Mouse (Mus musculus): ENCODE data around the gene Ptprd.

Gene Ptprd

DNA sequence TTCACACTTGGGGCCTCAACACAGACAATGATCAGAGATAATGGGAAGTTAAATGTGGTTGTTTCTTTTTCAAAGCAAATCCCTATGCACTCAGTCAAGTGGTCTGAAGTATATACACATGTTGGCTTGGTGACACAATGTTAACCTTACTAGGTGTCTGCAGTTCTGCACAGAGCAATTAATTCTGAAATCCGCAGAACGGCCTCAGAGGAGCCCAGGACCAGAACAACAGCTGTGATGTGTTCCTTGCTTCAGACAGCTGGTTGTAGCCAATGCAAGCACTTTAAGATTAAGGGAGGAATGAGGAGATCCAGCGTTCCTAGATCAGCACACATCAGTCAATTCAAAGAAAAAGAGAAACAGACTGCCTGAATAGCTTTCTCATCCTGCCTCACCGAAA, 1891.9 kb downstream of the Ptprd start:
- no peak for DNase-seq (ENCODE audit: low spot score in 2 of 2)

DNA sequence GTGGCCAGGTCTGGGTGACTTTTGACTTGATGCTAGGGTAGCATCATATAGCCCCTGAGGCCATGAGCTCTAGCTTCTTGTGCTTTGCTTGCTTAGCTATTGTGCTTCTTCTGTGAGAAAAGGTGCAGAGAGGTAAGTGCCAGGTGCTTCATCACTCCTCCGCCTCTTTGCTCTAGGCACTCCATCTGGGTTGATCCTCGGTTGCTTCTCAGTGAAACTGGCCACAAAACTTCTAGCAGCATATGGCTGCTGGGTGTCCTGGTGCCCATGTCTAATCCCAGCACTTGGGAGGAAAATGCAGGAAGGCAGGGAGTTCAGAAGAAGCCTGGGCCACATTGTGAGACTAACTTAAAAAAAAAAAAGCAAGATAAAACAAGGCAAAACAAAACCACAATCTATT, 1895.8 kb downstream of the Ptprd start:
- DNase-seq (ENCODE audit: low spot score in 2 of 2) = no peak

DNA sequence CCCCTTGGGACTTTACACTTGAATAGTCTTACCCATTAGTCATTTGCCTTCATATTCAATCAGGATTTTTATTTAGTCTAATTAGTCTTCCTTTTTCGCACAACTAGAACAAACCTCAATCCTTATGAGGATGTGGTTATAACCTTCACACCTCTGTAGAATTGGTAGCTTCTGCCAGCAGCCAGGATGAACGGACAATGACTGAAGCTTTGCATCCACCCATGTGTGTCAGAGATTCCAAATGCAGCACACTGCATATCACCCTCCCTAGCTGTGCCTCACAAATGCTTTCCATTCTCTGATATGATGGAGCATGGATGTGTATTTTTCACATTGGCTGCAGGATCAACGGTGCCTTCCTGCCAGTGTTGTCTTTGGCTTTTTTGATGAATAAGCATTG, 1898.0 kb downstream of the Ptprd start:
- no peak for DNase-seq (ENCODE audit: low spot score in 2 of 2)

DNA sequence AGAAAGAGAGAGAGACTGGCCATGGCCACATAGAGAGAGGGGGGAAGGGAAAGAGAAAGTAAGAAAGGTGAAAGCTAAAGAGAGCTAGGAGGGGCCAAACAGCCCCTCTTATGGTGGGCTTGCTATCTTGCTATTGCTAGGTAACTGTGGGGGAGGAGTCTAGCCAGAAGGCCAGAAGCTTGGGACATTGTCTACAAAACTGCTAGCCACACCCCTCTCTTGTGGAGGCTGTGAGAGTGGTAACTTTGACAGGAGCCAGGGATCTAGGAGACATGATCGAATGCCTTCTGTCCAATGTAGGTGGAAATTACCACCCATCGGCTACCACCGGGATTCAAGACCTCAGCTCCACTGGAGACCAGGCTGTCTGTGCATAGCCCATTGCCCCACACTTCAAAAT, 1899.2 kb downstream of the Ptprd start:
- no peak for DNase-seq (ENCODE audit: low spot score in 2 of 2)

DNA sequence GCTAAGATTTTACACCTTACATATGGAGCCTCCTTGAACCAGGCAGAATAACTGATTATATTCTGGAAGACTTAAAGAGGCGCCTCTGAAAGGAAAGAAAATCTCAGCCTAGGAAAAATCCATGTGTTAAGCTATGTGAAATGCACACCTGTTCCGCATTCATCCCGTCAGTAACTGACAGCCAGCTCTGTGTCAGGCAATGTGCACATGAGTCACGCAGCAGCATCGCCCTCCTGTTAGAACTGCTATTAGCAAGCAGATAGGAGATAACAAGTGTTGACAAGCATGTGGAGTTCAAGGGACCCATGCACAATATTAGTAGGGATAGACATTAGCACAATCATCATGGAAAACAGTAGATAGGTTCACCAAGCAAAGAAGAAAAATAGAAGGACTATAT, 1905.8 kb downstream of the Ptprd start:
- no peak for DNase-seq (ENCODE audit: low spot score in 2 of 2)

DNA sequence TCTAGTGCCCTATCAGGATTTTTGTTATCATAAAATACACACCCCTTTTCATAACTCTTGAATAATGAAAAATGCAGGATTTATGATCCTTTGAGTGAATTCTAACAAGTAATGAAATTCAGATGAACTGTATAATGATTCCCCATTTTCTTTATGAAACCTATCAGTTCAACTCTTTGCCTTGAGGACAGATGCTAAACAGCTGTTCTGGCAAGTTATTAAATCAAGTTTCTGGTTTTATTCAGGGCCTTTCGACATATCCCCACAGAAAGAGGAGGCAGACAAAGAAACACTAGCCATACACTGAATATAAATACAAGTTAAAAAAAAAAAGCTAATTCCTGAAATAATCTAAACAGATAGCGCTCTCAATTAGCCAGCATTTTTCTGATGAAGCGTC, 1914.4 kb downstream of the Ptprd start:
- no peak for DNase-seq (ENCODE audit: low spot score in 2 of 2)

DNA sequence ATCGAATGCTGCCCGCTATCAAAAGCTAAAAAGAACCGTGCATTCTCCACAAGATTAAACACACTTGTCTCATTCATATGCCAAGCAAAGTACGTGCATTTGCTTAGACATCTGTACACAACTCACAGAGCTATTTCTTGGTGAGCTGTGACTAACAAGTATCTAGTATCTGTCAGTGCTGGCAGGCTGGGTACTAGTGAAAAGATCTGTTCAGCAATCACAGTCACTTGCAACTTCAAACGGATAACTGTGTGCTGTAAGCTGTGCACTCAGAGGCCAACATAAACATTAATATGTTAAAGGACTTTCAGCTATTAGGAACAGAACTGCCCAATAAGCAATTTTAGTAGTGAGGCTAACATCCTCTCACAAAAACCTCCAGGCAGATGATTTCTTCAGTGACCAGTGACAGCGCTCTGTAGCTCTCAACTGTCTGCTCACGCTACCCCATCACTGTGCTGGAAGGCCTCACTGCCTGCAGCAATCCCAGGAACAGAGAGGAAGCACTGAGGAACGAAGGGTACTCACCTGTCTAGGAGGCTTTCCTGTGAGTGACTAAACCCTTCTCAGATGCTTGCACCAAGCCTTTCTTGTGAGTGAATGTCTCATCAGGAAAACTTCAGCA, 1918.9 kb downstream of the Ptprd start:
- DNase-seq (ENCODE audit: low spot score in 2 of 2) = no peak

DNA sequence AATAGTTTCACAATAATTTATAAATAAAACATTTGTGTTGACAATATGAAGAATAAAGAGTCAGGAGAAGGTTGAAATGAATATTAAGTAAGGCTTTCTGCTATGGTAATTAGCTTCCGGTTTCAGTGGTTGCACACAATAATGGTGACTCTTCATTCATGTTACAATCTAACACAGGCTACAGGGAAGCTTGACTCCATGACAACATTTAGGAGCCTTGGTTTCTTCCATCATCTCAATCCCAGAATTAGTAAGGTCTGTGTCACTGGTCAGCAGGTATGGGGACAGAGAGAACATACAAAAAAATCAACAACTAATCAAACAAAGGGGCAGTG, 1921.3 kb downstream of the Ptprd start:
- no peak for DNase-seq (ENCODE audit: low spot score in 2 of 2)

DNA sequence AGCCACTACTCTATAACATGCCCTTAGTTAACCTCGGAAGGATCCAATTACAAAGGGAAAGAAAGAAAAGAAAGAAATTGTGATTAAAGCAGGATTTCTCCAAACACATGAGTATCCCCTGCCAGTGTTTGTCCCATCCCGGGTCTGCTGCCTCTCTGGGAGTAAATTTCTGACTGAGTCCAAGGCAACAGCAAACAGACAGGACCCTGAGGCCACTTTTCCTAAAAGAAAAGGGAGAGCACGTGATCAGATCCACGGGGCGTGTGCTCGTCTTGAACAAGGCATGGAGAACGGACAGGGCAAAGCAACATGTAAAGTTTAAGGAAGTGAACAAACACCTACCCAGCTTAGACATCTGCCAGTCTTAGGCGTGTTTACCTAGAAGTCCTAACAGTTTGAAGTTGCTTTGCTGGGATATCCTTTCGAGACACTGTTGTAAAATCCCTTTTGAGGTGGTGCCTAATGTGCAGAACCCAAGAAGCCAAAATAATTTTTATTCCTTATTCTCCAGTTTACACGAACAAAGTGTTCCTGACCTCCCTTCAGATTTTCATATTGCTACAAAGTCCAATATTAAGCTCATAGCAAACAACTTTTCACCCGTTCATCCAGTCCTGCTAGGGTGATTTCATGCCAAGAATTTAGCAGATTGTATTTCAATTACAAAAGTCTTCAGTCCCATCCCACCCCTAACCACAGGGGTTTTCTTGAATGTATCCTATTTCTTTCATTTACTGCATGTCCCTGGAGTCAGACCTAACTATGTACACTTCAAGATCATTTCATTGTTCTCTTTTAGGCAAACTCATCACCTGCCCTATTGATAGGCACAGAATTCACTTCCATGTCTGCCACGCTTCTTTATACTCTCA, 1921.9 kb downstream of the Ptprd start:
- no peak for DNase-seq (ENCODE audit: low spot score in 2 of 2)

DNA sequence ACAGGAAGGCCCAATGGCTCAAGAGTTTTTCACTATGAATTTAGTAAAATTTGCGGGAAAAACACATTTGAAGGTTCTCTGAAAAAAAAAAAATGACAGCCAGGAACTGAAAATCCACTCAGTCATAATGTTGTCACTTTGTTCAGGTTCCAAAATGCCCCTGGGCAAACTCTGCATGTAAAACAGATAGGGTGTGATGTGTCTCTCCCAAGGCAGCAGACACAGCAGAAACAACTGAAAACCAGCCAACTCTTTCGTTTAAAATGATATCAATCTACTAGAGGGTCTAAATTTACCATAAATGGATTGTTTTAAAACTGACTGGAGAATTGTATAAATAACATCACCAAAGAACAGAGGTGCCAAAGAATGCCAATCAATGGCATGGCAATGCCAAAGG, 1925.7 kb downstream of the Ptprd start:
- DNase-seq (ENCODE audit: low spot score in 2 of 2) = no peak

DNA sequence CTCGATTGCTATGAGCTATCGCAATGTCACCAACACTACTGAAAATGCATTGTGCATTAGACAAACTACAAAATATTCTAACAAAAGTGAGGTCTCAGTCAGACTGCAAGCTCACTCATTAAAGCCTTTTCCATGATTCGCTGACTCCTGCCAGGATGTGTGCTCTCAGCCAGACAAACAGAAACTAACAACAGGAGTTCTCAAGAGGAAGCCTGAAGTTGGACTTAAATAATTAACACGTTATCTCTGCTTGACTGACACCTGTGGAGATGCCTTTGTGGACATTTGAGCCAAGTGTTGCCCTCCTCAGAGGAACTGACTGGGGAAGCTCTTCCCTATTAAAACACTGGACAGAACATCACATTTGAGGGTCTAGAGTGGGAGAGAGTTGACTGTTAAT, 1928.9 kb downstream of the Ptprd start:
- no peak for DNase-seq (ENCODE audit: low spot score in 2 of 2)

DNA sequence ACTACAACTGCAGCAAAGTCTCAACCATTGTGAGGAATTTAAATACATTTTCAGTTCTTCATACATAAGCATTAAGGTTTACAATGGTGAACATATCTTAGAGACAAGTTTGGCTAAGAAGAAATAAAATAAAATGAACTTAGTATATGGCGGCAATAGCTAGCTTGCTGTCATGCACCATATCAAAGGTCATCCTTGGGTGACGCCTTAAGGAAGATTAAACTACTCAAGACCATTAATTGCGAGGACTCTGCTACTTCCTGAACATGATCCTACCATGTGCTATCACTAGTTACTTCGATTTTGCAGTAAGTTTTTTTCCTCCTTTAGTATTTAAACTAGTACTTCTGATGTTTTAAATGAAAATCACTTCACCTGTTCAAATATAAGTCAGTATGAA, 1949.0 kb downstream of the Ptprd start:
- no peak for DNase-seq (ENCODE audit: low spot score in 2 of 2)

DNA sequence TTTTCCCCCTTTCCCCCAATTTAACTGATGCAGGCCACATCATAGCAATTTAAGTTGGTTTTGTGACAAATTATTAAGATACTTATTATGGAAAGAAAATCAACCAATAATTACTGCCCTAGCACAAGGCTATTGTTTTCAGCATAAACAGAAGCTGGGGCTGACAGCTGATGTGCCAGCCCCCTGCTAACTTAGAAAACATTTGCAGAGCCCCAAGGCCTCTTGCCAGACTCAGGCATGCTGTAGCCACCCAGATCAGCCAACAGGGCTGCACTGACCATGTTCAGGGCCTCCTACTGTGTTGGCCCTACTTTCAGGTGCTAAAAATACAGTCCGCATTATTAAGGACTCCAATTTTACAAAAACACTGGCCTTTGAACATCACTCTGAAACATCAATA, 1951.1 kb downstream of the Ptprd start:
- no peak for DNase-seq (ENCODE audit: low spot score in 2 of 2)

DNA sequence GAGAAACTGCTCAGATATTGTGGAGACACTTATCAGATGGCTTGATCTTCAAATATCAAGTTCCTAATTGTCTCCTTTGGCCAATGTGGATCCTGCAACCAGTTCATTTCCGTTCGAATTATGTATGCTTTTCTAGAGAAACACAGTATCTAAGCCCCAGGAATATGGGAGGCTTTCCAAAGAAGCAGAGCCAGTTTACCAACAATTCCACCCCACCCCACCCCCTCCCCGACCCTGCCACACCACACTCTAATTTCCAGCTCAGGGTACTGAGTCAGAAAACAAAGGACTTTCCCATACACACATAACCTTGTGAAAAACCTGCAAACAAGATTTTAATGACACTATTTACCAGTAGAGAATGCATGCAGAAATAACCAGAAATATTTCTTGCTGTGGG, 1951.5 kb downstream of the Ptprd start:
- no peak for DNase-seq (ENCODE audit: low spot score in 2 of 2)

DNA sequence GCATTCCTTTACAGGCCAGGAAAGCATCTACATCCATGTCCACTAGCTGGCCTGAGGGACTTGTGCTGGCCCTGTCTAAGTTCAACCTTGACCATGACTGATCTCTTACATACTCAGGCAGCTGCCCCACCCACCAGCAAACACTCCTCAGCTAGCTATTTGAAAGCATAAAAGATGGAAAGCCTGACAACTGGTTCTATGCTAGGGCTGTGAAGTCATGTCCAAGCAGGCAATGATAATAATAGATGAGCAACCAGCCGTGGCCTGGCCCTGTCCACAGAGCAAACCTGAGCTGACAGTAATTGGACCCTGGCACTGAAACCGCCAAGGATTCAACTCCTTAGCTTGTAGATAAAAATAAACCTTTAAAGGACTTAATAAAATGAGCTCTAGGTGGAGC, 1952.1 kb downstream of the Ptprd start:
- DNase-seq (ENCODE audit: low spot score in 2 of 2) = no peak

DNA sequence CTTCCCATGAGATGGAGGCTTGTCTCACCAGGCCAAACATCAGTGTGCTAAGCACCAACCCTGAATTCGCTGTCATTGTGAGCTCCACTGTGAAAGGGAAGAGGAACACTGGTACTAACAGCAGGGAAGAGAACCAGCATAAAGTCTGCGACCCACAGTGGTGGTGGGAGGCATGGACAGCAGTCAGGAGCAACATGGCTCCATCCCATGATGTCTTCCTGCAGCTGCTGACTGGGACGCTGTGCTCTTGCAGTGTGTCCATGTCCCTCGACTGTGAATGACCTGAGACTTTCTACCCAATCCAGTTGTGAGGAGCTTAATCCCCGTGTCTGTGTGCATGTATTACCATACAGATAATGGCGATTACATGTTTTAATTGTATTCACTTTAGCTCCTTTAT, 1967.4 kb downstream of the Ptprd start:
- no peak for DNase-seq (ENCODE audit: low spot score in 2 of 2)

DNA sequence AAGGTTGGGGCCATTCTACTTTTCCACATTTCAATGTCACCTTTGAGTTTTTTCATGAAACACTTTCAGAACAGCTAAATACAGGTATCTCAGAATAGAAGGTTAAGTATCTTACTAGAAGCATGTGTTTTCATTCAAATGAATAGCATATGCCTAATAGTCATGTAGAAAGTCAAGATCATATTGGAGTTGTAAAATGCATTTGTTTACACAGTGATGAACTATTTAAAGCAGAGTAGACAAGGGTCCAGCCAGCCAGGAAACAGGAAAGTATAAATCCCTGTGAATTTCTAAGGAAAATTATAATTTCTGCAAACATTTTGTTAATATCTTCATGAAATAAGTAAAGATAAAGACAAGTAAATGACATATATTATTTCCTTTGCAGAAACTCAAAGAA, 1970.2 kb downstream of the Ptprd start:
- DNase-seq (ENCODE audit: low spot score in 2 of 2) = no peak

DNA sequence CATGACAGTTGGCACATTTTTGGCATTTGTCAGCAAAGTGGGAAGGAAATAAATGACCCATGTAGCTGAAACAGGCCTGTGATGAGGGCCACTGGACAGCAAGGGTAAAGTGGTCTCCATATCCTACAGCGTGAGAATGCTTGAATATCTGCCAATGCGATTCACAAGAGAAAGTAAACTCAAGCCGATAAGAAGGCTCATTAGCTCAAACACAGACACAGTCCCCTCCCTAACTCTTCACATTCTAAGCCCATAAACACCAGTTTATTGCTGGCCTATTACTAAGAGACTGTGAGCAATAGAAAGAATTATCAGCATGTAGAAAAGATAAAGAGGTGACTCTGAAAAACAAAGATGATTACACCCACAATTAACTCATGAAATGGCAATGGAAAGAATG, 1970.6 kb downstream of the Ptprd start:
- no peak for DNase-seq (ENCODE audit: low spot score in 2 of 2)

DNA sequence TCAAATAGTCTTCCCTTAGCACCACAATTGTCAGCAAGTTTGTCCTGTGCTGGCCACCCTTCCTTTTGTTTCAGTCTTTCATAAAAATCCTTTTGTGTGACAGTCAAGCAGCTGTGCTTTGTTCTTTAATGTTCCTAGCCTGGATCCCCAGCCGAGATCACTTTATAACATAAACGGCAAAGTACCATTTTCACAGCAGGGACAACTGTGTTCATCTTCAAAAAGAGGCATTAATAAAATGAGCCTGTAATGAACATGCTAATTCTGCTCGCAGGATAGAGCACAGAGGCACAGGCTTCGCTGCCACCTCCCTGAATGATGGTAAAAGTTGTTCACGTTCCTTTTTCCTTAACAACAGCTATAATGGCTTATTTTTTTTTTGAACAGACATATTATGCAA, 1972.7 kb downstream of the Ptprd start:
- DNase-seq (ENCODE audit: low spot score in 2 of 2) = no peak

DNA sequence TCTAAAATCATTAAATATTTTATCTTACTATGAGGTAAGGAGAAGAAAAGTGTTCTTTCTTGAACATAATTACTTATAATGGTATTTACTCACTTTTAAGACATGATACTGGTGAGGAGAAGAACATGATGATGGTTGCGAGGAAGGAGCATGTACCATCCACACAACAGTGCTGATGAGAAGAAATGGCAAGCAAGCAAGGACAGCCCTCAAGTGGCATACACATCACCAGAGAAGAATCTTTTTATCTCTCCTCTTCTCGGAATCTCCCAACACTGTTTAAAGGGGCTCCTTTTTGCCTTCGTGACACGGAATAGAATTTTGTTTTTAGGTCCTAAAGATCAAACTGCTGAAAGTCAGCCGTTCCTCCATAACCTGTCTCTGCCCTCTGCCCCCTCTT, 1973.2 kb downstream of the Ptprd start:
- no peak for DNase-seq (ENCODE audit: low spot score in 2 of 2)

DNA sequence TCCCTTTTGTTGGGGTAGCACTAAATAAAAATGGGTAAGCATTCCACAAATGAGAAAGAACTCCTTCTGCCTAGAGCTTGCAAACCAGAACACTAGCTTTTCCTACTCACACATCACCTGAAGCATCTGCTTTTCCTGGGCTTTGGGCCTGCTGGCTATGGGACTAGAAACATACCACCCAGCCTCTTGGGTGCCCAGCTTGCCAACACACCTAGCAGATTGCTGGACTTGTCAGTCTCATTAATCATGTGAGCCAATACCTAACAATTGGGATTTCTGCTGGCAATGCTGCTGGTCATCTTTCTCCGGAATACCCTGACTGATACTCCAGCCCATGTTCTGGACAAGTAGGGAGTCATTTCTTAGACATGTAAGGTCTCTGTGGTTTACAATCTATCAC, 1973.9 kb downstream of the Ptprd start:
- no peak for DNase-seq (ENCODE audit: low spot score in 2 of 2)

DNA sequence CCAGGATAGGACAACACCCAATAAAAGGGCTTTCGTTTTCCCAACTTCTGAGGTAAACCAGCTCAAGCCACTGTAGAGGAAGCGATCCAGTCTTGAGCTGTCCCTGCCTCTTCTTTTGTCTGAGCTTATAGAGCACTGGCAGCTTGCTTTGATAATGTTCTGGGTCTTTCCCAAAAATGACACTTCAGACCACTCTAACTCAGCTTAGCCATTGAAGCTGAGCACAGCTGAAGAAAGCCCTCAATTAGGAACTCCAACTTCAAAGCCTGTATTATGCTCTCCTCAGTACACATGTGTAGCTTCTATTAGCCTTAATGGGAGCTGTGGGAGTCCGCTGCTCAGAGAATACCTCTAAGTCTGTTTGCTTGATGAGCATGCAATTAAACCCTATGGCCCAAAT, 1988.0 kb downstream of the Ptprd start:
- no peak for DNase-seq (ENCODE audit: low spot score in 2 of 2)

DNA sequence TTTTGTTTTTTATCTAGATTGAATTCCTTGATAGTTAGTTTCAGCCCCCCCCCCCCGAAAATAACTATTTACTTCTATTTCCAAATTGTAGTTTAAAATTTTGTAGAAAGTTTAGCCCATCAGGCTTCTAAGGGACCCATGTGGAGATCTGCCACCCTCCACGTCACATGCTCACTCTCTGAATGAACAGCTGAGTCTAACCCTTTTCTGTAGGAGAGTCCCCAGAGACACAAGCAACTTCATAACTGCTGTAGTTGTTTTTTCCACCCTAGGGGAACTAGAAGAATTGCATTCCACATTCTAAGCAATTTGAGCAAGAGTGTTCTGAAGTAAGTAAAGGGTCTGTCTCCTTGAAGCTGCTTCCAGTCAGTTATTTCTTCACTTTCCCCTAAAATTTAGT, 1989.2 kb downstream of the Ptprd start:
- no peak for DNase-seq (ENCODE audit: low spot score in 2 of 2)

DNA sequence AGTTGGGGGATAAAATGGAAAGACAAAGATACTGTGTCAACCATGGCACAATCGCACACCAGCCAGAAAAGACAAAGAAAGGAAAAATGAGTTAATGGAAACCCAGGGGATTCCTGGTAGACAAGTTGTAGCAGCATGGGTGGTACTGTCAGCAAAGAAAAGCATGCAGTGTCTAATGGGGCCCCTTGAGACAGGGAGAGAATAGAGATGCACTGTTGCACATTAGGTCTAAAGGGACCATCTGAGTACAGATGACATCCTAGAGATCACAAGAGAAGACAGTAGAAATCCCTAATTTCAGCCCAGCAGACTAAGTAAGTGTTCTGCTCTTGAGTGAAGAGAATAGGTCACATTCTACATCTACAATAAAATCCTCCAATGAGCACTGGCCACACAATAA, 1993.7 kb downstream of the Ptprd start:
- no peak for DNase-seq (ENCODE audit: low spot score in 2 of 2)
